Comparison of ENCODE assay signal across 7 mouse cellular contexts in the genomic region with DNA sequence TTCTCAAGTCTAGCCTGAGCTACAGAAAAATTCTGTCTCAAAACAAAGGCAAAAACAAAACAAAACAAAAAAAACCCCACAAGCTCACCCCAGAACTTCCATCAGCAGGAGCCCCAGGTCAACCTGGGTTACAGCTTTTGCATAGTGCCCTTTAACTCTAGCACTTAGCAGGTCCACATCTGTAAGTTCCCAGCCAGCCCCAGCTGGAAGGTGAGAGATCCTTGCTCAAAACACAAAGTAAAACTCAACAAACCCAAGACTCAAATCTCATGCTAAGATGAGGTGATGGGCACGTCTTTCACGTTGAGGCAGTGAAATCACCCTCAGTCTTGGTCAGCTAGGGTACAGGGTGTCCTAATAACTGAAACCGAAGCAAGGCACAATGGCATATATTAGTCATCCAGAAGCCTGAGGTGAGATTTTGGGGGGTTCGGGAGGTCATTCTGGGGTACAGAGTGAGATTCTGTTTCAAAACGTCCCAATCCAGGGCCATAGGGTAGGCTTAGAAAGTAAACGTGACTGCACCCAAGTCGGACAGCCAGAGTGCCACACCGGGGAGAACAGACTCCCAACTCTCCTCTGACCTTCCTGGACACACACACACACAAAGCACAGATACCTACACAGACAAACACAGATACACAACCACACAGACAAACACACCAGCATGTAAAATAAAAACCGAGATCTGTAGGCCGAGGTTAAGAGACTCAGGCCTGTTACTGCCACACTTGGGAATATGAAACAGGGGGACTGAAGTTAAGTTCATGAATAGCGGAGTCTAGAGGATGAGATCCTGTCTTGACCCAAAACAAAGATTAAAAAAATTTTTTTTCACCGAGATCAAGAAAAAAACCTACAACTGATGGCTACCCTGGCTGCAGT. TPM values are rescaled to one million over a fixed set of nuclear protein-coding genes. Genes with fewer than 3 reads are reported as not detected.
DNase-seq lines count a peak whose midpoint lies in the region; ATAC-seq and TF ChIP-seq lines count a peak whose summit lies in the region.

No protein-coding gene starts in this region.

- peak overlapping the region; percentile 73 for H3K4me2 ChIP-seq in forebrain, embryonic 12.5 days
- peak overlapping the region; percentile 82 for H3K4me2 ChIP-seq in limb, embryonic 11.5 days (ENCODE audit: low read depth, severe bottlenecking)

- H3K36me3 ChIP-seq in spleen, adult 2 months (ENCODE audit: control insufficient read depth, insufficient read depth, low read length): peaks cover 7% of the 10 kb centered on the region
- H3K36me3 ChIP-seq in forebrain, embryonic 12.5 days (replicated peaks): peaks cover 5% of the 10 kb centered on the region
- H3K36me3 ChIP-seq in limb, embryonic 11.5 days (ENCODE audit: control insufficient read depth, insufficient read depth, low read length): no peaks in the 10 kb centered on the region
- H3K36me3 ChIP-seq in small intestine, adult 2 months (ENCODE audit: control insufficient read depth, insufficient read depth, low read length): peaks cover 9% of the 10 kb centered on the region

- DNase-seq in spleen, adult 2 months (ENCODE audit: low read depth in 1 of 2, low spot score in 2 of 2): no peak
- no peak for DNase-seq in spleen, adult 12 weeks (ENCODE audit: low spot score)
- DNase-seq in limb, embryonic 11.5 days (ENCODE audit: low spot score): no peak
- DNase-seq in c-Kit-positive CD71-positive TER-119-positive erythroid progenitor cells, embryonic 14.5 days (ENCODE audit: low spot score): no peak
- no peak for DNase-seq in retina, embryonic 14.5 days (ENCODE audit: low spot score)

- H3K27ac ChIP-seq in spleen, adult 2 months (ENCODE audit: insufficient read depth, low read length): peak overlapping the region; percentile 96
- peak overlapping the region; percentile 89 for H3K27ac ChIP-seq in forebrain, embryonic 12.5 days
- H3K27ac ChIP-seq in limb, embryonic 11.5 days (replicated peaks; ENCODE audit: low read depth, low read length): peak overlapping the region; percentile 82
- H3K27ac ChIP-seq in small intestine, adult 2 months (ENCODE audit: insufficient read depth, low read depth, low read length): peak overlapping the region; percentile 100

- H3K27me3 ChIP-seq in spleen, adult 2 months (ENCODE audit: control insufficient read depth, insufficient read depth, low read length): no peaks in the 10 kb centered on the region
- no peaks in the 10 kb centered on the region; the same call in 1 of the 2 replicates for H3K27me3 ChIP-seq in forebrain, embryonic 12.5 days
- no peaks in the 10 kb centered on the region for H3K27me3 ChIP-seq in limb, embryonic 11.5 days (ENCODE audit: control insufficient read depth, insufficient read depth, low read length)
- no peaks in the 10 kb centered on the region for H3K27me3 ChIP-seq in small intestine, adult 2 months (ENCODE audit: control insufficient read depth, insufficient read depth, low read length)

- ATAC-seq in forebrain, embryonic 12.5 days (ENCODE audit: low FRiP score): no peak
- no peak for ATAC-seq in limb, embryonic 11.5 days (ENCODE audit: insufficient number of reproducible peaks, low FRiP score, low TSS enrichment, low read depth)

- WGBS in spleen, adult 2 months: 69% methylated on average over 12 of the region's 12 CpGs
- WGBS in forebrain, embryonic 12.5 days: 75% methylated on average over 12 of the region's 12 CpGs
- WGBS in limb, embryonic 11.5 days: 75% methylated on average over 12 of the region's 12 CpGs
- WGBS in small intestine, adult 2 months: 53% methylated on average over 12 of the region's 12 CpGs

- H3K9me3 ChIP-seq in forebrain, embryonic 12.5 days: no peaks in the 10 kb centered on the region
- H3K9me3 ChIP-seq in limb, embryonic 11.5 days (ENCODE audit: control insufficient read depth, low read length): no peaks in the 10 kb centered on the region

- H3K4me1 ChIP-seq in spleen, adult 2 months (ENCODE audit: control insufficient read depth, insufficient read depth, insufficient read length): peaks cover 48% of the 10 kb centered on the region
- peaks cover 53% of the 10 kb centered on the region for H3K4me1 ChIP-seq in forebrain, embryonic 12.5 days
- peaks cover 38% of the 10 kb centered on the region for H3K4me1 ChIP-seq in limb, embryonic 11.5 days (ENCODE audit: control insufficient read depth, insufficient read depth, low read length)
- peaks cover 43% of the 10 kb centered on the region for H3K4me1 ChIP-seq in small intestine, adult 2 months (ENCODE audit: control insufficient read depth, insufficient read depth, insufficient read length, low read length)

- peak overlapping the region; percentile 31 for H3K4me3 ChIP-seq in spleen, adult 2 months (ENCODE audit: extremely low read depth, insufficient read depth, insufficient read length)
- peak overlapping the region; percentile 100 for H3K4me3 ChIP-seq in forebrain, embryonic 12.5 days (replicated peaks)
- peak overlapping the region; percentile 95; the same call in 1 of the 2 replicates for H3K4me3 ChIP-seq in limb, embryonic 11.5 days (ENCODE audit: low read depth, low read length)
- peak overlapping the region; percentile 63 for H3K4me3 ChIP-seq in small intestine, adult 2 months (ENCODE audit: low read depth, low read length)

- TF ChIP-seq POLR2A in spleen, adult 2 months (IDR thresholded peaks at IDR 0.05; ENCODE audit: low read depth, low read length): no peak
- no peak for TF ChIP-seq POLR2A in small intestine, adult 2 months (IDR thresholded peaks at IDR 0.05; ENCODE audit: low read depth, low read length)

- H3K9ac ChIP-seq in forebrain, embryonic 12.5 days: peak overlapping the region; percentile 52; the same call in 1 of the 2 replicates
- peak overlapping the region; percentile 96; the same call in 1 of the 2 replicates for H3K9ac ChIP-seq in limb, embryonic 11.5 days (ENCODE audit: low read length)

- TF ChIP-seq CTCF in spleen, adult 2 months (IDR thresholded peaks at IDR 0.05; ENCODE audit: extremely low read depth, insufficient read depth, insufficient read length, insufficient replicate concordance): no peak
- no peak for TF ChIP-seq CTCF in small intestine, adult 2 months (IDR thresholded peaks at IDR 0.05; ENCODE audit: extremely low read depth, insufficient read length, insufficient replicate concordance, low read depth, low read length)

RNA-seq across cellular contexts. Expression of gene Jund, which starts 1.1 kb away (rescaled TPM):
- polyA plus RNA-seq in spleen, adult 2 months (2012; rRNA removed): 269 and 455 TPM in 2 replicates
- 153 and 165 TPM in 2 replicates for polyA plus RNA-seq in forebrain, embryonic 12.5 days (2016; fragmentation: Nextera tagmentation; extraction: Ambion mirVana)
- 104 and 109 TPM in 2 replicates for polyA plus RNA-seq in limb, embryonic 11.5 days (2014; fragmentation: Nextera tagmentation; extraction: Ambion mirVana)
- polyA plus RNA-seq in small intestine, adult 2 months (2012; rRNA removed): 419 and 1,098 TPM in 2 replicates

RNA-seq across cellular contexts. Expression of gene Iqcn, which starts 5.6 kb away (rescaled TPM):
- 0.08 and 0.09 TPM in 2 replicates for polyA plus RNA-seq in spleen, adult 2 months (2012; rRNA removed)
- 0.04 and 0.10 TPM in 2 replicates for polyA plus RNA-seq in forebrain, embryonic 12.5 days (2016; fragmentation: Nextera tagmentation; extraction: Ambion mirVana)
- polyA plus RNA-seq in limb, embryonic 11.5 days (2014; fragmentation: Nextera tagmentation; extraction: Ambion mirVana): not detected in 2 replicates
- polyA plus RNA-seq in small intestine, adult 2 months (2012; rRNA removed): 0.03 and 0.05 TPM in 2 replicates

RNA-seq across cellular contexts. Expression of gene Gm3336, which starts 20.7 kb away (rescaled TPM):
- polyA plus RNA-seq in spleen, adult 2 months (2012; rRNA removed): 0.65 and 0.92 TPM in 2 replicates
- polyA plus RNA-seq in forebrain, embryonic 12.5 days (2016; fragmentation: Nextera tagmentation; extraction: Ambion mirVana): not detected in 2 replicates
- not detected in 2 replicates for polyA plus RNA-seq in limb, embryonic 11.5 days (2014; fragmentation: Nextera tagmentation; extraction: Ambion mirVana)
- 42.0 and 73.6 TPM in 2 replicates for polyA plus RNA-seq in small intestine, adult 2 months (2012; rRNA removed)

RNA-seq across cellular contexts. Expression of gene Lsm4, which starts 24.6 kb away (rescaled TPM):
- polyA plus RNA-seq in spleen, adult 2 months (2012; rRNA removed): 109 and 137 TPM in 2 replicates
- polyA plus RNA-seq in forebrain, embryonic 12.5 days (2016; fragmentation: Nextera tagmentation; extraction: Ambion mirVana): 259 and 275 TPM in 2 replicates
- 356 and 388 TPM in 2 replicates for polyA plus RNA-seq in limb, embryonic 11.5 days (2014; fragmentation: Nextera tagmentation; extraction: Ambion mirVana)
- 109 and 152 TPM in 2 replicates for polyA plus RNA-seq in small intestine, adult 2 months (2012; rRNA removed)

RNA-seq across cellular contexts. Expression of gene Pde4c, which starts 25.9 kb away (rescaled TPM):
- 2.8 and 3.6 TPM in 2 replicates for polyA plus RNA-seq in spleen, adult 2 months (2012; rRNA removed)
- 0.14 and 0.17 TPM in 2 replicates for polyA plus RNA-seq in forebrain, embryonic 12.5 days (2016; fragmentation: Nextera tagmentation; extraction: Ambion mirVana)
- polyA plus RNA-seq in limb, embryonic 11.5 days (2014; fragmentation: Nextera tagmentation; extraction: Ambion mirVana): 0.08 and 0.13 TPM in 2 replicates
- 6.5 and 6.8 TPM in 2 replicates for polyA plus RNA-seq in small intestine, adult 2 months (2012; rRNA removed)

Comparison
In these comparisons a context has a peak if more than half of its experiments do, and no peak if none do; other contexts are left out.
1. H3K4me3 ChIP-seq: peak in every context shown above with its lines; median percentile 100 in forebrain, embryonic 12.5 days; 95 in limb, embryonic 11.5 days; 63 in small intestine, adult 2 months; 31 in spleen, adult 2 months.
2. RNA of gene Gm3336, which starts 20.7 kb away (polyA plus RNA-seq): 42.0 to 73.6 TPM in small intestine, adult 2 months; 0.65 to 0.92 TPM in spleen, adult 2 months, not detected in forebrain, embryonic 12.5 days and not detected in limb, embryonic 11.5 days; every median in the first group is over 10 times any median in the second.
3. Peak in every context shown above with its lines, with median percentiles within 50 percentile points of each other: H3K27ac ChIP-seq.